ENCODE assay signal across 8 mouse cellular contexts in the genomic region with DNA sequence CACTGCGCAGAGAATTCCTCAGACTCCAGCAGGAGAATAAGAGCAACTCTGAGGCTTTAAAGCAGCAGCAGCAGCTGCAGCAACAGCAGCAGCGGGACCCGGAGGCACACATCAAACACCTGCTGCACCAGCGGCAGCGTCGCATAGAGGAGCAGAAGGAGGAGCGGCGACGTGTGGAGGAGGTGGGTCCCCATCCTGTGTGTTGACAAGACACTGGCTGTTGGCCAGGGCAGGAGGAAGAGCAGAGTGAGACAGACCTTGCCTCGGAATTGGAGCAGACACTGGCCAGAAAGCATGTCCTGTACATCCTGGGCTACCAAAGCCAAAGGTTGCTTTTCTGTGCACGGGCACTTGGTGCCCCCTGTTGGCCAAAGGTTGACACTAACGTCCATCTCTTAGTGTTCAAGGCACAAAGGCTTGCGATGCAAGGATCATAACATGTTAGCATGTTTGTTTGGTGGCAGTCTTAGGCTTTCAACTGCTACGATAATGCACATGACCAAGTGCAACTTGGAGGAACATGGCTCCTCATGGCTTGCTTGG. TPM values are rescaled to one million over a fixed set of nuclear protein-coding genes. Genes with fewer than 3 reads are reported as not detected.
DNase-seq lines count a peak whose midpoint lies in the region; ATAC-seq and TF ChIP-seq lines count a peak whose summit lies in the region.
"Had no signal": no experiment of that assay in that cellular context is flagged by ENCODE, and none has a peak within 500 bp of the region (broad histone marks: within the 10 kb centered on the region; RNA-seq: fewer than 3 reads in every experiment).

No protein-coding gene starts in this region.

- 65% methylated on average over 14 of the region's 14 CpGs for WGBS in midbrain, embryonic 14.5 days

- H3K27ac ChIP-seq in ES-E14 (ENCODE audit: insufficient read depth, low read depth, low read length, poor library complexity, severe bottlenecking) = no peak overlapping the region
- H3K27ac ChIP-seq in midbrain, embryonic 14.5 days (replicated peaks; ENCODE audit: low read depth, low read length) = no peak overlapping the region
- H3K27ac ChIP-seq: liver, embryonic 15.5 days had no signal

- peaks cover 0 to 4% of the 10 kb centered on the region in 2 experiments; a peak in 1 of 4 replicates for H3K4me1 ChIP-seq in ES-E14 (ENCODE audit: control insufficient read depth in 2 of 2, insufficient read depth in 2 of 2, low read length in 2 of 2, poor library complexity in 1 of 2)
- no peaks in the 10 kb centered on the region for H3K4me1 ChIP-seq in midbrain, embryonic 14.5 days (ENCODE audit: control insufficient read depth, insufficient read depth, low read length)
- H3K4me1 ChIP-seq: liver, embryonic 15.5 days had no signal

- no peak overlapping the region for H3K9ac ChIP-seq in ES-E14 (ENCODE audit: insufficient read depth, low read depth, low read length, poor library complexity, severe bottlenecking)
- H3K9ac ChIP-seq in midbrain, embryonic 14.5 days (replicated peaks; ENCODE audit: low read length) = no peak overlapping the region
- H3K9ac ChIP-seq: liver, embryonic 15.5 days had no signal

- H3K4me2 ChIP-seq in midbrain, embryonic 14.5 days (ENCODE audit: low read length) = no peak overlapping the region
- H3K4me2 ChIP-seq: liver, embryonic 15.5 days had no signal

- no peaks in the 10 kb centered on the region for H3K27me3 ChIP-seq in midbrain, embryonic 14.5 days (ENCODE audit: control insufficient read depth, insufficient read depth, low read length)
- H3K27me3 ChIP-seq: liver, embryonic 15.5 days had no signal

- peak; percentile 54 for DNase-seq in ES-E14 (ENCODE audit: low read depth, low spot score)
- DNase-seq in adrenal gland, postnatal 10 days = peak; percentile 86
- DNase-seq in embryo, embryonic 11 days = peak; percentile 82
- peak; percentile 42 for DNase-seq in heart, postnatal 25 days (ENCODE audit: low spot score)
- peak; percentile 53 to 64 for DNase-seq in left cerebral cortex, adult 8-10 months (ENCODE audit: low spot score in 2 of 2)
- DNase-seq in midbrain, embryonic 14.5 days = peak; percentile 89
- peak; percentile 54 to 79 for DNase-seq in spleen, postnatal 10 days (ENCODE audit: low spot score in 2 of 2)

- H3K4me3 ChIP-seq in ES-E14 (ENCODE audit: insufficient read depth in 1 of 2, low read depth in 1 of 2, low read length in 2 of 2, poor library complexity in 1 of 2, severe bottlenecking in 1 of 2) = no peak overlapping the region
- H3K4me3 ChIP-seq in midbrain, embryonic 14.5 days (replicated peaks; ENCODE audit: low read depth, low read length) = no peak overlapping the region
- H3K4me3 ChIP-seq: liver, embryonic 15.5 days had no signal

- no peak for ATAC-seq in midbrain, embryonic 14.5 days (ENCODE audit: low FRiP score, low TSS enrichment)

- peaks cover 46% of the 10 kb centered on the region for H3K36me3 ChIP-seq in ES-E14 (ENCODE audit: control insufficient read depth, insufficient read depth, low read length, poor library complexity, severe bottlenecking)
- peaks cover 85% of the 10 kb centered on the region for H3K36me3 ChIP-seq in midbrain, embryonic 14.5 days (ENCODE audit: control insufficient read depth, insufficient read depth, low read length)

- intact Hi-C loops in heart, postnatal 25 days (cut with DNase I) = loop anchor here (1.0 to 2.0 kb wide), 3 partner anchors 40 to 89 kb away; a partner anchor contains a TSS

- H3K9me3 ChIP-seq in ES-E14 (ENCODE audit: control insufficient read depth, insufficient read depth, low read depth, low read length) = no peaks in the 10 kb centered on the region
- no peaks in the 10 kb centered on the region for H3K9me3 ChIP-seq in midbrain, embryonic 14.5 days (ENCODE audit: control insufficient read depth, low read length)
- H3K9me3 ChIP-seq: liver, embryonic 15.5 days had no signal

- in situ Hi-C loops in ES-E14 (cut with MboI; ENCODE audit: low sequenced_read_pairs in 2 of 2, unreplicated experiment in 2 of 2) = no loop called here

TF ChIP-seq in ES-E14, 5 proteins besides CTCF, POLR2A, EP300 and RAD21:
- TF ChIP-seq MAFK (IDR thresholded peaks at IDR 0.05; ENCODE audit: insufficient read depth, low read depth, low read length) = no peak
- TF ChIP-seq ZC3H11A (IDR thresholded peaks at IDR 0.05; ENCODE audit: borderline replicate concordance, low read depth, low read length) = peak; percentile 66; the same call in 1 of the 2 replicates

RNA-seq across cellular contexts. Expression of a gene that starts 10.6 kb away (rescaled TPM):
- total RNA-seq in ES-E14 (2012; rRNA removed) = 0.45 and 0.53 TPM in 2 replicates
- total RNA-seq in adrenal gland, postnatal 10 days (2021) = not detected
- total RNA-seq in heart, postnatal 25 days (2021) = not detected
- total RNA-seq in left cerebral cortex, adult 8-10 months (2022) = under 1 TPM in 2 of 4 experiments, not detected in 2; 0.51 to 0.59 TPM
- not detected in 2 replicates for polyA plus RNA-seq in midbrain, embryonic 14.5 days (2014; fragmentation: Nextera tagmentation; extraction: Ambion mirVana)
- polyA plus RNA-seq: liver, embryonic 15.5 days had no signal

RNA-seq across cellular contexts. Expression of a gene that starts 13.9 kb away (rescaled TPM):
- total RNA-seq in ES-E14 (2012; rRNA removed) = 1.2 TPM in 1 of 2 replicates, not detected in the other
- total RNA-seq in adrenal gland, postnatal 10 days (2021) = 1 to 10 TPM in 1 of 2 experiments, not detected in 1; 1.6 TPM
- not detected for total RNA-seq in heart, postnatal 25 days (2021)
- total RNA-seq in left cerebral cortex, adult 8-10 months (2022) = not detected
- not detected in 2 replicates for polyA plus RNA-seq in midbrain, embryonic 14.5 days (2014; fragmentation: Nextera tagmentation; extraction: Ambion mirVana)
- polyA plus RNA-seq: liver, embryonic 15.5 days had no signal

RNA-seq across cellular contexts. Expression of a gene that starts 33.8 kb away (rescaled TPM):
- total RNA-seq in ES-E14 (2012; rRNA removed) = 0.45 and 0.85 TPM in 2 replicates
- under 1 TPM; 0.30 TPM for total RNA-seq in adrenal gland, postnatal 10 days (2021)
- total RNA-seq in heart, postnatal 25 days (2021) = under 1 TPM; 0.36 to 0.42 TPM
- total RNA-seq in left cerebral cortex, adult 8-10 months (2022) = not detected
- 0.37 and 0.38 TPM in 2 replicates for polyA plus RNA-seq in midbrain, embryonic 14.5 days (2014; fragmentation: Nextera tagmentation; extraction: Ambion mirVana)

RNA-seq across cellular contexts. Expression of a gene that starts 41.9 kb away (rescaled TPM):
- total RNA-seq in ES-E14 (2012; rRNA removed) = 113 and 157 TPM in 2 replicates
- 10 to 100 TPM; 73.9 to 86.6 TPM for total RNA-seq in adrenal gland, postnatal 10 days (2021)
- total RNA-seq in heart, postnatal 25 days (2021) = 10 to 100 TPM; 48.0 to 54.0 TPM
- 10 to 100 TPM; 87.8 to 96.5 (median 89.7) TPM for total RNA-seq in left cerebral cortex, adult 8-10 months (2022)
- 95.9 and 104 TPM in 2 replicates for polyA plus RNA-seq in midbrain, embryonic 14.5 days (2014; fragmentation: Nextera tagmentation; extraction: Ambion mirVana)

RNA-seq across cellular contexts. Expression of a gene that starts 42.2 kb away (rescaled TPM):
- 84.5 and 97.4 TPM in 2 replicates for total RNA-seq in ES-E14 (2012; rRNA removed)
- total RNA-seq in adrenal gland, postnatal 10 days (2021) = 100 to 1,000 TPM; 180 to 220 TPM
- 100 to 1,000 TPM; 550 to 562 TPM for total RNA-seq in heart, postnatal 25 days (2021)
- 100 to 1,000 TPM; 124 to 140 (median 132) TPM for total RNA-seq in left cerebral cortex, adult 8-10 months (2022)
- polyA plus RNA-seq in midbrain, embryonic 14.5 days (2014; fragmentation: Nextera tagmentation; extraction: Ambion mirVana) = 158 and 171 TPM in 2 replicates
